8 mouse cellular contexts compared by ENCODE assay signal in the genomic region with DNA sequence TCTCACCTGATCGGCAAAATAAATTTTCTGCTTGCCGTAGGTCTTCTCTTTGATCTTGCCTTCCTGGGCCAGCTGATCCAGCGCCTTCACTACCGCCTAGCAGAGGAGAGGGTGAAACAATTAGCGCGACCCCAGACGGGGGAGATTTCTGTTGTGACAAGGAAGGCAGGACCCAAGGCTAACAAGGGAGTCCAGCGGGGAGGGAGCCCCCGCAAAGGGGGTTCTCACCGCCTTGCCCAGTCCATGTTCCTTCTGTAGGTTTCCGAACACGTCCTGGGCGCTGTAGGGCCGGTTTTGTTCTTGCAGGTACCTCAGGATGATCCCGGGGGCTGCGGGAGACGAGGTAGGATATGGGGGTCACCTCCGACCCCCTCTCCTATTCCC. TPM values are rescaled to one million over a fixed set of nuclear protein-coding genes. Genes with fewer than 3 reads are reported as not detected.
DNase-seq lines count a peak whose midpoint lies in the region; ATAC-seq and TF ChIP-seq lines count a peak whose summit lies in the region.

No protein-coding gene starts in this region.

- peak overlapping the region; percentile 99 for H3K27ac ChIP-seq in gastrocnemius, adult 2 months
- H3K27ac ChIP-seq in CH12.LX (ENCODE audit: insufficient read depth, low read depth) (peak overlapping the region; percentile 3; the same call in 1 of the 2 replicates), macrophage (peak overlapping the region; percentile 86)
- peak overlapping the region; percentile 56; the same call in 1 of the 2 replicates for H3K27ac ChIP-seq in forebrain, embryonic 16.5 days (ENCODE audit: low read length)

- H3K9ac ChIP-seq in CH12.LX (ENCODE audit: insufficient read depth, low read depth) = peak overlapping the region; percentile 79
- peak overlapping the region; percentile 73 for H3K9ac ChIP-seq in forebrain, embryonic 16.5 days (replicated peaks; ENCODE audit: low read depth, low read length)

- peaks cover 23% of the 10 kb centered on the region for H3K79me2 ChIP-seq in CH12.LX (replicated peaks; ENCODE audit: control insufficient read depth, extremely low read depth, insufficient read depth, poor library complexity, severe bottlenecking)
- H3K79me2 ChIP-seq in macrophage (ENCODE audit: inconsistent target) = no peaks in the 10 kb centered on the region

- ATAC-seq in forebrain, embryonic 16.5 days = peak; percentile 57; the same call in 1 of the 2 replicates

- in situ Hi-C loops in CH12.LX (cut with MboI; ENCODE audit: low pct_ligation_motif_present, low pct_unique_long_range_greater_than_20kb, low sequenced_read_pairs) = no loop called here

- DNase-seq in gastrocnemius, adult 2 months = no peak
- no peak for DNase-seq in gastrocnemius, adult 18-20 months (ENCODE audit: low spot score)
- DNase-seq in CH12.LX (ENCODE audit: extremely low read depth) (no peak), adipocyte (ENCODE audit: low spot score) (no peak)
- DNase-seq in urinary bladder, postnatal 36 days (ENCODE audit: low spot score in 2 of 2) = no peak
- DNase-seq in thymus, adult 18-20 months = no peak

- no peaks in the 10 kb centered on the region for H3K9me3 ChIP-seq in CH12.LX (replicated peaks; ENCODE audit: low read length)
- no peaks in the 10 kb centered on the region for H3K9me3 ChIP-seq in forebrain, embryonic 16.5 days (ENCODE audit: control insufficient read depth, low read length)

- no peak for TF ChIP-seq CTCF in gastrocnemius, adult 2 months (IDR thresholded peaks at IDR 0.05)
- TF ChIP-seq CTCF in CH12.LX (conservative IDR thresholded peaks at IDR 0.05 in 1 of 2, IDR thresholded peaks at IDR 0.05 in 1 of 2; ENCODE audit: low read depth in 2 of 2, low read length in 2 of 2) = no peak

- dilution Hi-C loops in CH12.LX (cut with MboI; ENCODE audit: extremely low pct_ligation_motif_present, extremely low pct_unique_long_range_greater_than_20kb, low sequenced_read_pairs) = no loop called here

- 0% methylated on average over 18 of the region's 18 CpGs for WGBS in forebrain, embryonic 16.5 days
- WGBS in macrophage (ENCODE audit: missing documents) = 2% methylated on average over 17 of the region's 18 CpGs

- H3K4me3 ChIP-seq in gastrocnemius, adult 2 months = peak overlapping the region; percentile 100
- H3K4me3 ChIP-seq in CH12.LX (replicated peaks in 1 of 3; ENCODE audit: low read depth in 2 of 3, low read length in 2 of 3, poor library complexity in 1 of 3) (peak overlapping the region; percentile 68 to 88 (median 80)), macrophage (ENCODE audit: inconsistent target) (peak overlapping the region; percentile 77)
- peak overlapping the region; percentile 71 for H3K4me3 ChIP-seq in forebrain, embryonic 16.5 days (replicated peaks; ENCODE audit: low read length)

- no peak for TF ChIP-seq RAD21 in CH12.LX (IDR thresholded peaks at IDR 0.05; ENCODE audit: low read depth, low read length)

- H3K4me1 ChIP-seq in CH12.LX (ENCODE audit: control insufficient read depth in 1 of 2, insufficient read depth in 2 of 2) = peaks cover 13 to 52% of the 10 kb centered on the region in 2 experiments
- H3K4me1 ChIP-seq in forebrain, embryonic 16.5 days (replicated peaks; ENCODE audit: control insufficient read depth, insufficient read depth, low read length) = peaks cover 11% of the 10 kb centered on the region

- H3K36me3 ChIP-seq in CH12.LX (replicated peaks in 1 of 2; ENCODE audit: control insufficient read depth in 1 of 2, insufficient read depth in 1 of 2, low read length in 1 of 2) (peaks cover 68 to 75% of the 10 kb centered on the region in 2 experiments), macrophage (ENCODE audit: inconsistent target) (peaks cover 52% of the 10 kb centered on the region)
- H3K36me3 ChIP-seq in forebrain, embryonic 16.5 days (ENCODE audit: control insufficient read depth, insufficient read depth) = peaks cover 56% of the 10 kb centered on the region

- TF ChIP-seq EP300 in CH12.LX (IDR thresholded peaks at IDR 0.05; ENCODE audit: low read length) = no peak

- no peaks in the 10 kb centered on the region for H3K27me3 ChIP-seq in CH12.LX (replicated peaks)
- no peaks in the 10 kb centered on the region for H3K27me3 ChIP-seq in forebrain, embryonic 16.5 days (replicated peaks; ENCODE audit: control insufficient read depth, insufficient read depth, low read length)

- intact Hi-C loops in gastrocnemius, adult 2 months (cut with DNase I) = loop anchor here (1.0 kb wide), 1 partner anchor 78 kb away; no protein-coding TSS in a partner anchor

- H3K4me2 ChIP-seq in CH12.LX (ENCODE audit: insufficient read depth, low read depth, poor library complexity, severe bottlenecking) = peak overlapping the region; percentile 92
- H3K4me2 ChIP-seq in forebrain, embryonic 16.5 days (ENCODE audit: low read length) = peak overlapping the region; percentile 82

- TF ChIP-seq POLR2A in CH12.LX (IDR thresholded peaks at IDR 0.05; ENCODE audit: low read depth, low read length) = no peak

TF ChIP-seq in CH12.LX, 34 proteins besides CTCF, POLR2A, EP300 and RAD21 (continues in another document):
- no peak for TF ChIP-seq BHLHE40 (IDR thresholded peaks at IDR 0.05; ENCODE audit: low read depth, low read length)
- no peak for TF ChIP-seq PAX5 (IDR thresholded peaks at IDR 0.05; ENCODE audit: low read length)
- TF ChIP-seq CHD2 (IDR thresholded peaks at IDR 0.05; ENCODE audit: low read length) = no peak
- TF ChIP-seq MXI1 (IDR thresholded peaks at IDR 0.05; ENCODE audit: low read depth, low read length) = no peak
- no peak for TF ChIP-seq SIN3A (IDR thresholded peaks at IDR 0.05; ENCODE audit: low read length)

RNA-seq across cellular contexts. Expression of a gene that starts 0.3 kb away (rescaled TPM):
- total RNA-seq in gastrocnemius, adult 2 months (2021) = 1 to 10 TPM; 1.5 to 2.2 TPM
- 1 to 10 TPM; 1.7 to 2.0 TPM for total RNA-seq in gastrocnemius, adult 18-20 months (2021)
- total RNA-seq in CH12.LX (2012; rRNA removed) = 63.7 and 106 TPM in 2 replicates
- 85.9 and 106 TPM in 2 replicates for total RNA-seq in CH12.LX (2014; rRNA removed)
- polyA plus RNA-seq in CH12.LX (2012; ENCODE audit: insufficient read length, low read depth) = 89.9 and 114 TPM in 2 replicates
- 37.3 and 43.6 TPM in 2 replicates for polyA plus RNA-seq in forebrain, embryonic 16.5 days (2015; fragmentation: Nextera tagmentation; extraction: Ambion mirVana)
- 1 to 10 TPM in 19 of 26 experiments, under 1 TPM in 5, not detected in 2; 0.49 to 4.5 (median 2.4) TPM for total RNA-seq in macrophage (2018; cell fraction: chromatin; rRNA removed)
- total RNA-seq in macrophage (2018; cell fraction: cytosol; rRNA removed) = 1 to 10 TPM in 22 of 26 experiments, under 1 TPM in 4; 0.62 to 3.1 (median 1.5) TPM
- 1 to 10 TPM in 11 of 26 experiments, under 1 TPM in 11, not detected in 4; 0.49 to 9.9 (median 1.0) TPM for total RNA-seq in macrophage (2018; cell fraction: nucleus; rRNA removed)
- 0.90 to 14.7 TPM (median 3.7 TPM) in 3 replicates for polyA plus RNA-seq in macrophage (2018)

RNA-seq across cellular contexts. Expression of a gene that starts 7.8 kb away (rescaled TPM):
- total RNA-seq in gastrocnemius, adult 2 months (2021) = 10 to 100 TPM; 12.5 to 14.4 TPM
- total RNA-seq in gastrocnemius, adult 18-20 months (2021) = 10 to 100 TPM; 12.3 to 14.4 TPM
- total RNA-seq in CH12.LX (2012; rRNA removed) (45.2 and 63.0 TPM in 2 replicates), CH12.LX (2014; rRNA removed) (93.1 and 116 TPM in 2 replicates)
- polyA plus RNA-seq in CH12.LX (2012; ENCODE audit: insufficient read length, low read depth) (43.3 and 51.5 TPM in 2 replicates), macrophage (2018) (33.1 to 44.4 TPM (median 37.3 TPM) in 3 replicates)
- polyA plus RNA-seq in forebrain, embryonic 16.5 days (2015; fragmentation: Nextera tagmentation; extraction: Ambion mirVana) = 94.6 and 102 TPM in 2 replicates
- 10 to 100 TPM in 14 of 26 experiments, 1 to 10 TPM in 12; 1.7 to 29.3 (median 11.5) TPM for total RNA-seq in macrophage (2018; cell fraction: chromatin; rRNA removed)
- 10 to 100 TPM; 22.4 to 58.9 (median 42.9) TPM for total RNA-seq in macrophage (2018; cell fraction: cytosol; rRNA removed)
- total RNA-seq in macrophage (2018; cell fraction: nucleus; rRNA removed) = 10 to 100 TPM in 21 of 26 experiments, 1 to 10 TPM in 5; 6.4 to 56.4 (median 22.1) TPM

RNA-seq across cellular contexts. Expression of a gene that starts 12.6 kb away (rescaled TPM):
- 1 to 10 TPM; 7.1 to 9.8 TPM for total RNA-seq in gastrocnemius, adult 2 months (2021)
- total RNA-seq in gastrocnemius, adult 18-20 months (2021) = 1 to 10 TPM; 7.3 to 7.7 TPM
- total RNA-seq in CH12.LX (2012; rRNA removed) (74.9 and 78.9 TPM in 2 replicates), CH12.LX (2014; rRNA removed) (60.4 and 66.1 TPM in 2 replicates)
- polyA plus RNA-seq in CH12.LX (2012; ENCODE audit: insufficient read length, low read depth) (56.6 and 63.4 TPM in 2 replicates), macrophage (2018) (18.6 to 23.1 TPM (median 19.3 TPM) in 3 replicates)
- polyA plus RNA-seq in forebrain, embryonic 16.5 days (2015; fragmentation: Nextera tagmentation; extraction: Ambion mirVana) = 45.9 and 48.1 TPM in 2 replicates
- total RNA-seq in macrophage (2018; cell fraction: chromatin; rRNA removed) = 10 to 100 TPM in 17 of 26 experiments, 1 to 10 TPM in 9; 2.1 to 38.3 (median 14.5) TPM
- total RNA-seq in macrophage (2018; cell fraction: cytosol; rRNA removed) = 10 to 100 TPM; 10.3 to 24.7 (median 18.6) TPM
- 10 to 100 TPM in 18 of 26 experiments, 1 to 10 TPM in 8; 4.7 to 27.9 (median 13.6) TPM for total RNA-seq in macrophage (2018; cell fraction: nucleus; rRNA removed)

RNA-seq across cellular contexts. Expression of a gene that starts 16.7 kb away (rescaled TPM):
- total RNA-seq in gastrocnemius, adult 2 months (2021) = under 1 TPM in 1 of 2 experiments, not detected in 1; 0.18 TPM
- total RNA-seq in gastrocnemius, adult 18-20 months (2021) = under 1 TPM; 0.16 to 0.33 TPM
- total RNA-seq in CH12.LX (2012; rRNA removed) (0.29 and 0.81 TPM in 2 replicates), CH12.LX (2014; rRNA removed) (not detected in 2 replicates)
- polyA plus RNA-seq in CH12.LX (2012; ENCODE audit: insufficient read length, low read depth) (0.17 TPM in 1 of 2 replicates, not detected in the other), macrophage (2018) (0.22 to 0.84 TPM (median 0.32 TPM) in 3 replicates)
- 0.25 and 0.30 TPM in 2 replicates for polyA plus RNA-seq in forebrain, embryonic 16.5 days (2015; fragmentation: Nextera tagmentation; extraction: Ambion mirVana)
- 1 to 10 TPM in 14 of 26 experiments, under 1 TPM in 6, not detected in 6; 0.59 to 8.6 (median 1.9) TPM for total RNA-seq in macrophage (2018; cell fraction: chromatin; rRNA removed)
- total RNA-seq in macrophage (2018; cell fraction: cytosol; rRNA removed) = under 1 TPM in 20 of 26 experiments, not detected in 6; 0.09 to 0.73 (median 0.22) TPM
- total RNA-seq in macrophage (2018; cell fraction: nucleus; rRNA removed) = 1 to 10 TPM in 15 of 26 experiments, under 1 TPM in 7, not detected in 4; 0.48 to 6.4 (median 1.6) TPM

RNA-seq across cellular contexts. Expression of a gene that starts 24.8 kb away (rescaled TPM):
- total RNA-seq in gastrocnemius, adult 2 months (2021) = 10 to 100 TPM; 30.3 to 31.1 TPM
- 10 to 100 TPM; 27.1 to 30.4 TPM for total RNA-seq in gastrocnemius, adult 18-20 months (2021)
- 46.5 and 48.2 TPM in 2 replicates for total RNA-seq in CH12.LX (2012; rRNA removed)
- total RNA-seq in CH12.LX (2014; rRNA removed) = 50.3 and 55.9 TPM in 2 replicates
- 53.6 and 54.3 TPM in 2 replicates for polyA plus RNA-seq in CH12.LX (2012; ENCODE audit: insufficient read length, low read depth)
- 24.5 and 25.2 TPM in 2 replicates for polyA plus RNA-seq in forebrain, embryonic 16.5 days (2015; fragmentation: Nextera tagmentation; extraction: Ambion mirVana)
- total RNA-seq in macrophage (2018; cell fraction: chromatin; rRNA removed) = 10 to 100 TPM in 24 of 26 experiments, 1 to 10 TPM in 2; 9.4 to 45.9 (median 27.7) TPM
- 10 to 100 TPM; 38.7 to 73.9 (median 62.2) TPM for total RNA-seq in macrophage (2018; cell fraction: cytosol; rRNA removed)
- total RNA-seq in macrophage (2018; cell fraction: nucleus; rRNA removed) = 10 to 100 TPM; 19.5 to 79.0 (median 54.6) TPM
- 38.2 to 59.4 TPM (median 44.0 TPM) in 3 replicates for polyA plus RNA-seq in macrophage (2018)

Comparison
In these comparisons a context has a peak if more than half of its experiments do, and no peak if none do; other contexts are left out.
1. H3K27ac ChIP-seq: peak in every context shown above with its lines; median percentile 99 in gastrocnemius, adult 2 months; 86 in macrophage; 56 in forebrain, embryonic 16.5 days; 3 in CH12.LX.
2. RNA of a gene that starts 0.3 kb away (total RNA-seq): 63.7 to 106 TPM in CH12.LX; 1.5 to 2.2 TPM in gastrocnemius, adult 2 months and 1.7 to 2.0 TPM in gastrocnemius, adult 18-20 months; every median in the first group is over 10 times any median in the second.
3. RNA of a gene that starts 12.6 kb away (total RNA-seq): 60.4 to 78.9 TPM in CH12.LX; 7.1 to 9.8 TPM in gastrocnemius, adult 2 months and 7.3 to 7.7 TPM in gastrocnemius, adult 18-20 months; every median in the first group is over 4 times any median in the second.
4. Peak in every context shown above with its lines, with median percentiles within 50 percentile points of each other: H3K4me3 ChIP-seq.